Mouse (Mus musculus): ENCODE measurements around the gene Gsn. TPM values are rescaled to one million over a fixed set of nuclear protein-coding genes. Genes with fewer than 3 reads are reported as not detected.

The Gsn gene
- polyA plus RNA-seq, 1 experiment from 2014 or later, result 50.1 TPM

- H3K4me2 ChIP-seq (ENCODE audit: low read depth, low read length), result no peak overlapping the region; the same call in 1 of the 2 replicates
- no peaks in the 10 kb centered on the region for H3K36me3 ChIP-seq (replicated peaks; ENCODE audit: control insufficient read depth, insufficient read depth, low read depth, low read length)
- H3K9ac ChIP-seq (replicated peaks; ENCODE audit: low read length), result no peak overlapping the region; the same call in 1 of the 2 replicates
- H3K27ac ChIP-seq (replicated peaks; ENCODE audit: low read depth, low read length), result no peak overlapping the region
- ATAC-seq (replicated peaks; ENCODE audit: insufficient number of reproducible peaks, low FRiP score, low TSS enrichment, low read depth), result no peak
- H3K9me3 ChIP-seq (replicated peaks; ENCODE audit: control insufficient read depth, low read length), result no peaks in the 10 kb centered on the region
- H3K4me3 ChIP-seq (ENCODE audit: low read depth, low read length), result no peak overlapping the region; the same call in 1 of the 2 replicates
- peaks cover 2% of the 10 kb centered on the region; the same call in 1 of the 2 replicates for H3K4me1 ChIP-seq (ENCODE audit: control insufficient read depth, insufficient read depth, low read length)
- no peaks in the 10 kb centered on the region for H3K27me3 ChIP-seq (ENCODE audit: control insufficient read depth, insufficient read depth, low read length)
- WGBS, result 76% methylated on average over 7 of the region's 7 CpGs
- no peak for DNase-seq (ENCODE audit: low spot score)
Measured at GRCm38 (mm10) chr2:35255462-35255861, 718 bp upstream of the Gsn start.

GRCm38 (mm10) chr2:35256932-35257331, 752 bp downstream of the Gsn start:
- H3K9ac ChIP-seq (replicated peaks; ENCODE audit: low read length), result no peak overlapping the region; the same call in 1 of the 2 replicates
- H3K36me3 ChIP-seq (replicated peaks; ENCODE audit: control insufficient read depth, insufficient read depth, low read depth, low read length), result no peaks in the 10 kb centered on the region
- ATAC-seq (replicated peaks; ENCODE audit: insufficient number of reproducible peaks, low FRiP score, low TSS enrichment, low read depth), result no peak
- peak overlapping the region; percentile 54 for H3K4me3 ChIP-seq (ENCODE audit: low read depth, low read length)
- no peak overlapping the region for H3K27ac ChIP-seq (replicated peaks; ENCODE audit: low read depth, low read length)
- 43% methylated on average over 8 of the region's 8 CpGs for WGBS
- H3K9me3 ChIP-seq (replicated peaks; ENCODE audit: control insufficient read depth, low read length), result no peaks in the 10 kb centered on the region
- DNase-seq (ENCODE audit: low spot score), result no peak
- no peaks in the 10 kb centered on the region for H3K27me3 ChIP-seq (ENCODE audit: control insufficient read depth, insufficient read depth, low read length)
- H3K4me2 ChIP-seq (ENCODE audit: low read depth, low read length), result peak overlapping the region; percentile 94
- H3K4me1 ChIP-seq (ENCODE audit: control insufficient read depth, insufficient read depth, low read length), result peaks cover 2% of the 10 kb centered on the region; the same call in 1 of the 2 replicates

- DNase-seq (ENCODE audit: low spot score), result no peak
- H3K4me3 ChIP-seq (ENCODE audit: low read depth, low read length), result no peak overlapping the region
- no peak overlapping the region for H3K4me2 ChIP-seq (ENCODE audit: low read depth, low read length)
- no peak overlapping the region for H3K27ac ChIP-seq (replicated peaks; ENCODE audit: low read depth, low read length)
- no peaks in the 10 kb centered on the region for H3K36me3 ChIP-seq (replicated peaks; ENCODE audit: control insufficient read depth, insufficient read depth, low read depth, low read length)
- H3K9me3 ChIP-seq (replicated peaks; ENCODE audit: control insufficient read depth, low read length), result no peaks in the 10 kb centered on the region
- WGBS, result 86% methylated on average over 2 of the region's 2 CpGs
- no peak overlapping the region for H3K9ac ChIP-seq (replicated peaks; ENCODE audit: low read length)
- peaks cover 2% of the 10 kb centered on the region; the same call in 1 of the 2 replicates for H3K4me1 ChIP-seq (ENCODE audit: control insufficient read depth, insufficient read depth, low read length)
- H3K27me3 ChIP-seq (ENCODE audit: control insufficient read depth, insufficient read depth, low read length), result no peaks in the 10 kb centered on the region
- ATAC-seq (replicated peaks; ENCODE audit: insufficient number of reproducible peaks, low FRiP score, low TSS enrichment, low read depth), result no peak
Measured at GRCm38 (mm10) chr2:35257886-35258285, 1.7 kb downstream of the Gsn start.

GRCm38 (mm10) chr2:35258590-35258989, 2.4 kb downstream of the Gsn start:
- Histone ChIP-seq H3K9ac (replicated peaks; ENCODE audit: low read length) (no peak overlapping the region), H3K4me3 (ENCODE audit: low read depth, low read length) (no peak overlapping the region), H3K27me3 (ENCODE audit: control insufficient read depth, insufficient read depth, low read length) (no peaks in the 10 kb centered on the region), H3K4me1 (ENCODE audit: control insufficient read depth, insufficient read depth, low read length) (peaks cover 2% of the 10 kb centered on the region; the same call in 1 of the 2 replicates), H3K9me3 (replicated peaks; ENCODE audit: control insufficient read depth, low read length) (no peaks in the 10 kb centered on the region), H3K36me3 (replicated peaks; ENCODE audit: control insufficient read depth, insufficient read depth, low read depth, low read length) (no peaks in the 10 kb centered on the region), H3K27ac (replicated peaks; ENCODE audit: low read depth, low read length) (no peak overlapping the region), H3K4me2 (ENCODE audit: low read depth, low read length) (no peak overlapping the region)
- WGBS, result 87% methylated on average over 4 of the region's 4 CpGs
- DNase-seq (ENCODE audit: low spot score), result no peak
- no peak for ATAC-seq (replicated peaks; ENCODE audit: insufficient number of reproducible peaks, low FRiP score, low TSS enrichment, low read depth)

GRCm38 (mm10) chr2:35259338-35260080, 3.3 kb downstream of the Gsn start:
- Histone ChIP-seq H3K9me3 (replicated peaks; ENCODE audit: control insufficient read depth, low read length) (no peaks in the 10 kb centered on the region), H3K9ac (replicated peaks; ENCODE audit: low read length) (no peak overlapping the region), H3K4me2 (ENCODE audit: low read depth, low read length) (no peak overlapping the region), H3K4me3 (ENCODE audit: low read depth, low read length) (no peak overlapping the region), H3K4me1 (ENCODE audit: control insufficient read depth, insufficient read depth, low read length) (peaks cover 2% of the 10 kb centered on the region; the same call in 1 of the 2 replicates), H3K27me3 (ENCODE audit: control insufficient read depth, insufficient read depth, low read length) (no peaks in the 10 kb centered on the region), H3K36me3 (replicated peaks; ENCODE audit: control insufficient read depth, insufficient read depth, low read depth, low read length) (no peaks in the 10 kb centered on the region), H3K27ac (replicated peaks; ENCODE audit: low read depth, low read length) (peak overlapping the region; percentile 41; the same call in 1 of the 2 replicates)
- WGBS, result 37% methylated on average over 13 of the region's 13 CpGs
- no peak for ATAC-seq (replicated peaks; ENCODE audit: insufficient number of reproducible peaks, low FRiP score, low TSS enrichment, low read depth)
- DNase-seq (ENCODE audit: low spot score), result peak; percentile 44

- Histone ChIP-seq H3K27ac (replicated peaks; ENCODE audit: low read depth, low read length) (no peak overlapping the region), H3K36me3 (replicated peaks; ENCODE audit: control insufficient read depth, insufficient read depth, low read depth, low read length) (no peaks in the 10 kb centered on the region), H3K4me2 (ENCODE audit: low read depth, low read length) (no peak overlapping the region), H3K4me1 (ENCODE audit: control insufficient read depth, insufficient read depth, low read length) (peaks cover 2% of the 10 kb centered on the region; the same call in 1 of the 2 replicates), H3K4me3 (ENCODE audit: low read depth, low read length) (no peak overlapping the region), H3K9ac (replicated peaks; ENCODE audit: low read length) (no peak overlapping the region), H3K27me3 (ENCODE audit: control insufficient read depth, insufficient read depth, low read length) (no peaks in the 10 kb centered on the region), H3K9me3 (replicated peaks; ENCODE audit: control insufficient read depth, low read length) (no peaks in the 10 kb centered on the region)
- 58% methylated on average over 1 of the region's 1 CpGs for WGBS
- ATAC-seq (replicated peaks; ENCODE audit: insufficient number of reproducible peaks, low FRiP score, low TSS enrichment, low read depth), result no peak
- DNase-seq (ENCODE audit: low spot score), result no peak
Measured at GRCm38 (mm10) chr2:35260291-35260690, 4.1 kb downstream of the Gsn start.

- H3K27ac ChIP-seq (replicated peaks; ENCODE audit: low read depth, low read length), result no peak overlapping the region
- no peaks in the 10 kb centered on the region for H3K36me3 ChIP-seq (replicated peaks; ENCODE audit: control insufficient read depth, insufficient read depth, low read depth, low read length)
- no peak overlapping the region for H3K4me2 ChIP-seq (ENCODE audit: low read depth, low read length)
- no peak overlapping the region for H3K4me3 ChIP-seq (ENCODE audit: low read depth, low read length)
- peaks cover 5% of the 10 kb centered on the region for H3K4me1 ChIP-seq (ENCODE audit: control insufficient read depth, insufficient read depth, low read length)
- no peak for DNase-seq (ENCODE audit: low spot score)
- no peaks in the 10 kb centered on the region for H3K9me3 ChIP-seq (replicated peaks; ENCODE audit: control insufficient read depth, low read length)
- no peak overlapping the region for H3K9ac ChIP-seq (replicated peaks; ENCODE audit: low read length)
- no peak for ATAC-seq (replicated peaks; ENCODE audit: insufficient number of reproducible peaks, low FRiP score, low TSS enrichment, low read depth)
- no peaks in the 10 kb centered on the region for H3K27me3 ChIP-seq (ENCODE audit: control insufficient read depth, insufficient read depth, low read length)
- WGBS, result 64% methylated on average over 1 of the region's 1 CpGs
Measured at GRCm38 (mm10) chr2:35264095-35264494, 7.9 kb downstream of the Gsn start.

- no peaks in the 10 kb centered on the region for H3K27me3 ChIP-seq (ENCODE audit: control insufficient read depth, insufficient read depth, low read length)
- no peak overlapping the region; the same call in 1 of the 2 replicates for H3K4me2 ChIP-seq (ENCODE audit: low read depth, low read length)
- H3K4me1 ChIP-seq (ENCODE audit: control insufficient read depth, insufficient read depth, low read length), result peaks cover 9% of the 10 kb centered on the region
- H3K4me3 ChIP-seq (ENCODE audit: low read depth, low read length), result no peak overlapping the region
- no peak overlapping the region for H3K27ac ChIP-seq (replicated peaks; ENCODE audit: low read depth, low read length)
- no peaks in the 10 kb centered on the region for H3K9me3 ChIP-seq (replicated peaks; ENCODE audit: control insufficient read depth, low read length)
- H3K36me3 ChIP-seq (replicated peaks; ENCODE audit: control insufficient read depth, insufficient read depth, low read depth, low read length), result no peaks in the 10 kb centered on the region
- no peak overlapping the region for H3K9ac ChIP-seq (replicated peaks; ENCODE audit: low read length)
- 30% methylated on average over 8 of the region's 8 CpGs for WGBS
- ATAC-seq (replicated peaks; ENCODE audit: insufficient number of reproducible peaks, low FRiP score, low TSS enrichment, low read depth) (peak; percentile 82), DNase-seq (ENCODE audit: low spot score) (peak; percentile 86)
Measured at GRCm38 (mm10) chr2:35265296-35265695, 9.1 kb downstream of the Gsn start.

All from embryonic facial prominence, embryonic 11.5 days (tissue).